ENCODE assay signal across 8 mouse cellular contexts in the genomic region with DNA sequence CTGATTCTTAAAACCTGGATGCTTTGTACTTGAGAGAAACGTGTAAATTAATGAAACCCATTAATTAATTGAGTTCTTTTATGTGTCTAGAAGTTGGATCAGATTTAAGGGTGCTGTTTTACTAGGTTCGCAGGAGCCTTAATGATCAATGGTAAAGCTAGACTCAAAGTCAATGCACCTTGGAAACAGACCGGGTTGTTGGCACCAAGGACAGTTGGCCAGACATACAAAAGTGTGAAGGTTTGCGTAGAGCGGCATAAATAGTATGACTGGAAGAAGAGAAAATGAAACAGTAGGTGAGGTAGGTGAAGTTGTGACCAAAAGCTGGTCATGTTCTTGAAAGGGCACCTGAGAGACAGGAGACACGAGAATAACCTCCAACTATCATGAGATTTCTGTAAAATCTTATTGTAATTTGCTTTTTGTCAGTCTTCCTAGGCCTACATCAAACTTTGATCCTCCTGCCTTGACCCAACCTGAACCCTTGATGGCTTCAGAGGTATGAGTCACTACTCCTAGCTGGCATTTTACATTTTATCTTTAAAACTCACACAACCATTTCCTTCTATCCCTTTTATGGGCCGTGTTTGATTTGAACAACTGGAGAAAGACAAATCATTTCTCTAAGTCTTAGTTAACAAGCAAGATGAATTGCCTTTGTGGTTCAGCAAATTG. TPM values are rescaled to one million over a fixed set of nuclear protein-coding genes. Genes with fewer than 3 reads are reported as not detected.
DNase-seq lines count a peak whose midpoint lies in the region; ATAC-seq and TF ChIP-seq lines count a peak whose summit lies in the region.

No protein-coding gene starts in this region.

- no peaks in the 10 kb centered on the region for H3K9me3 ChIP-seq in ES-Bruce4 (replicated peaks; ENCODE audit: control insufficient read depth, insufficient read depth, low read length, poor library complexity, severe bottlenecking)
- no peaks in the 10 kb centered on the region for H3K9me3 ChIP-seq in forebrain, embryonic 14.5 days (replicated peaks; ENCODE audit: control insufficient read depth, low read length)
- H3K9me3 ChIP-seq in liver, embryonic 14.5 days (ENCODE audit: control insufficient read depth, low read length), result no peaks in the 10 kb centered on the region

- H3K4me2 ChIP-seq in forebrain, embryonic 14.5 days (ENCODE audit: low read length), result peak overlapping the region; percentile 85
- peak overlapping the region; percentile 96 for H3K4me2 ChIP-seq in liver, embryonic 14.5 days (ENCODE audit: low read depth)

- no peaks in the 10 kb centered on the region for H3K36me3 ChIP-seq in ES-Bruce4 (ENCODE audit: control insufficient read depth, insufficient read depth, low read length, poor library complexity, severe bottlenecking)
- no peaks in the 10 kb centered on the region for H3K36me3 ChIP-seq in forebrain, embryonic 14.5 days (ENCODE audit: control insufficient read depth, insufficient read depth, low read length)
- no peaks in the 10 kb centered on the region for H3K36me3 ChIP-seq in liver, embryonic 14.5 days (replicated peaks; ENCODE audit: control insufficient read depth, insufficient read depth, low read depth)

- H3K27ac ChIP-seq in ES-Bruce4 (ENCODE audit: insufficient read depth, low read length), result no peak overlapping the region
- no peak overlapping the region for H3K27ac ChIP-seq in forebrain, embryonic 14.5 days (ENCODE audit: low read depth, low read length)
- H3K27ac ChIP-seq in liver, embryonic 14.5 days, result no peak overlapping the region

- peak overlapping the region; percentile 89; the same call in 1 of the 2 replicates for H3K9ac ChIP-seq in ES-Bruce4 (ENCODE audit: low read depth, poor library complexity, severe bottlenecking)
- peak overlapping the region; percentile 93; the same call in 1 of the 2 replicates for H3K9ac ChIP-seq in forebrain, embryonic 14.5 days (ENCODE audit: low read length)
- no peak overlapping the region for H3K9ac ChIP-seq in liver, embryonic 14.5 days (replicated peaks)

- TF ChIP-seq EP300 in ES-Bruce4 (IDR thresholded peaks at IDR 0.05; ENCODE audit: insufficient read depth, low read depth, low read length), result no peak
- no peak for TF ChIP-seq EP300 in liver, embryonic 14.5 days (IDR thresholded peaks at IDR 0.05; ENCODE audit: low read depth)

- no peak for TF ChIP-seq POLR2A in ES-Bruce4 (IDR thresholded peaks at IDR 0.05; ENCODE audit: insufficient read depth, low read length)

- DNase-seq in embryo, embryonic 10.5 days (ENCODE audit: low spot score), result peak; percentile 19
- no peak for DNase-seq in embryo, embryonic 10 days (ENCODE audit: low spot score)
- DNase-seq in forebrain, embryonic 14.5 days (ENCODE audit: low spot score), result peak; percentile 15
- DNase-seq in liver, embryonic 14.5 days (ENCODE audit: low read depth in 3 of 3, low spot score in 3 of 3), result no peak
- no peak for DNase-seq in thymus, postnatal 10 days (ENCODE audit: low spot score in 2 of 2)
- no peak for DNase-seq in kidney, adult 11 months

- no peaks in the 10 kb centered on the region for H3K27me3 ChIP-seq in ES-Bruce4 (ENCODE audit: control insufficient read depth, insufficient read depth, low read length, poor library complexity, severe bottlenecking)
- H3K27me3 ChIP-seq in forebrain, embryonic 14.5 days (replicated peaks; ENCODE audit: control insufficient read depth, insufficient read depth, low read length), result no peaks in the 10 kb centered on the region
- no peaks in the 10 kb centered on the region for H3K27me3 ChIP-seq in liver, embryonic 14.5 days (ENCODE audit: control insufficient read depth, insufficient read depth, low read length)

- no peak overlapping the region for H3K4me3 ChIP-seq in ES-Bruce4 (ENCODE audit: low read depth, low read length)
- peak overlapping the region; percentile 82 for H3K4me3 ChIP-seq in forebrain, embryonic 14.5 days (ENCODE audit: low read depth, low read length)
- H3K4me3 ChIP-seq in liver, embryonic 14.5 days (ENCODE audit: insufficient read depth in 1 of 2, low read depth in 2 of 2, low read length in 2 of 2), result peak overlapping the region in 1 of 2 experiments; percentile 69; a peak in 2 of 4 replicates

- WGBS in forebrain, embryonic 14.5 days, result 70% methylated on average over 7 of the region's 7 CpGs
- 64% methylated on average over 7 of the region's 7 CpGs for WGBS in liver, embryonic 14.5 days (ENCODE audit: insufficient replicate concordance)

- no peaks in the 10 kb centered on the region for H3K4me1 ChIP-seq in ES-Bruce4 (ENCODE audit: control insufficient read depth, insufficient read depth, low read length)
- H3K4me1 ChIP-seq in forebrain, embryonic 14.5 days (ENCODE audit: control insufficient read depth, insufficient read depth, low read length), result peaks cover 8% of the 10 kb centered on the region
- peaks cover 8 to 17% of the 10 kb centered on the region in 2 experiments; a peak in 3 of 4 replicates for H3K4me1 ChIP-seq in liver, embryonic 14.5 days (replicated peaks; ENCODE audit: control insufficient read depth in 2 of 2, insufficient read depth in 2 of 2, low read length in 1 of 2)

- no peak for TF ChIP-seq CTCF in ES-Bruce4 (IDR thresholded peaks at IDR 0.05; ENCODE audit: low read depth, low read length)
- no peak for TF ChIP-seq CTCF in liver, embryonic 14.5 days (IDR thresholded peaks at IDR 0.05; ENCODE audit: low read depth)

- no peak for ATAC-seq in forebrain, embryonic 14.5 days
- ATAC-seq in liver, embryonic 14.5 days (ENCODE audit: insufficient read depth), result no peak
- no peak for ATAC-seq in megakaryocyte-erythroid progenitor cell, adult 5-6 weeks (replicated peaks; ENCODE audit: low FRiP score, low TSS enrichment, poor library complexity, severe bottlenecking)

RNA-seq across cellular contexts. Expression of gene Smchd1, which starts 1.3 kb away (rescaled TPM):
- 107 and 113 TPM in 2 replicates for polyA plus RNA-seq in ES-Bruce4 (2011; ENCODE audit: insufficient read depth, insufficient read length, low read depth, missing spikeins)
- 64.4 and 65.3 TPM in 2 replicates for polyA plus RNA-seq in forebrain, embryonic 14.5 days (2014; fragmentation: Nextera tagmentation; extraction: Ambion mirVana)
- polyA plus RNA-seq in liver, embryonic 14.5 days (2012; rRNA removed), result 11.7 and 19.9 TPM in 2 replicates
- polyA plus RNA-seq in liver, embryonic 14.5 days (2014; fragmentation: Nextera tagmentation; extraction: Ambion mirVana), result 38.0 and 41.6 TPM in 2 replicates
- 184 and 210 TPM in 2 replicates for total RNA-seq in megakaryocyte-erythroid progenitor cell, adult 5-6 weeks (2014; fragmentation: Nextera tagmentation)
- 214 and 233 TPM in 2 replicates for total RNA-seq in megakaryocyte-erythroid progenitor cell, adult 5-6 weeks (2017)

RNA-seq across cellular contexts. Expression of gene Gm4707, which starts 16.8 kb away (rescaled TPM):
- 5.2 and 5.7 TPM in 2 replicates for polyA plus RNA-seq in ES-Bruce4 (2011; ENCODE audit: insufficient read depth, insufficient read length, low read depth, missing spikeins)
- 0.43 and 0.45 TPM in 2 replicates for polyA plus RNA-seq in forebrain, embryonic 14.5 days (2014; fragmentation: Nextera tagmentation; extraction: Ambion mirVana)
- polyA plus RNA-seq in liver, embryonic 14.5 days (2012; rRNA removed), result 0.19 and 0.21 TPM in 2 replicates
- 0.15 and 1.1 TPM in 2 replicates for polyA plus RNA-seq in liver, embryonic 14.5 days (2014; fragmentation: Nextera tagmentation; extraction: Ambion mirVana)
- total RNA-seq in megakaryocyte-erythroid progenitor cell, adult 5-6 weeks (2014; fragmentation: Nextera tagmentation), result 9.4 and 10.1 TPM in 2 replicates
- 1.2 and 2.2 TPM in 2 replicates for total RNA-seq in megakaryocyte-erythroid progenitor cell, adult 5-6 weeks (2017)

RNA-seq across cellular contexts. Expression of gene Ndc80, which starts 50.2 kb away (rescaled TPM):
- 57.2 and 58.6 TPM in 2 replicates for polyA plus RNA-seq in ES-Bruce4 (2011; ENCODE audit: insufficient read depth, insufficient read length, low read depth, missing spikeins)
- 22.7 and 25.2 TPM in 2 replicates for polyA plus RNA-seq in forebrain, embryonic 14.5 days (2014; fragmentation: Nextera tagmentation; extraction: Ambion mirVana)
- 5.5 and 16.1 TPM in 2 replicates for polyA plus RNA-seq in liver, embryonic 14.5 days (2012; rRNA removed)
- polyA plus RNA-seq in liver, embryonic 14.5 days (2014; fragmentation: Nextera tagmentation; extraction: Ambion mirVana), result 33.3 and 34.2 TPM in 2 replicates
- 25.1 and 35.8 TPM in 2 replicates for total RNA-seq in megakaryocyte-erythroid progenitor cell, adult 5-6 weeks (2014; fragmentation: Nextera tagmentation)
- total RNA-seq in megakaryocyte-erythroid progenitor cell, adult 5-6 weeks (2017), result 73.5 and 83.5 TPM in 2 replicates

Comparison
In these comparisons a context has a peak if more than half of its experiments do, and no peak if none do; other contexts are left out.
1. DNase-seq: peak in embryo, embryonic 10.5 days (single experiment) and forebrain, embryonic 14.5 days (single experiment); none in embryo, embryonic 10 days (single experiment), liver, embryonic 14.5 days (0 of 3), thymus, postnatal 10 days (0 of 2) and kidney, adult 11 months (single experiment).